Mouse (Mus musculus) adrenal gland, adult 8-10 months (tissue): ENCODE measurements around the gene Slc4a5. TPM values are rescaled to one million over a fixed set of nuclear protein-coding genes. Genes with fewer than 3 reads are reported as not detected.
A peak's percentile ranks its signal among the peaks of the same experiment; 100 is the strongest.

Experiments used
- DNase-seq: peaks from one replicate; pipeline ENCODE4 v3.0.0; 2022
- total RNA-seq, 4 experiments: library from RNA; stranded (reverse); gene quantifications; 2 replicates each; pipeline ENCODE4 v1.2.4; 2022

The Slc4a5 gene
- total RNA-seq, result under 1 TPM; 0.05 to 0.09 (median 0.08) TPM

DNA sequence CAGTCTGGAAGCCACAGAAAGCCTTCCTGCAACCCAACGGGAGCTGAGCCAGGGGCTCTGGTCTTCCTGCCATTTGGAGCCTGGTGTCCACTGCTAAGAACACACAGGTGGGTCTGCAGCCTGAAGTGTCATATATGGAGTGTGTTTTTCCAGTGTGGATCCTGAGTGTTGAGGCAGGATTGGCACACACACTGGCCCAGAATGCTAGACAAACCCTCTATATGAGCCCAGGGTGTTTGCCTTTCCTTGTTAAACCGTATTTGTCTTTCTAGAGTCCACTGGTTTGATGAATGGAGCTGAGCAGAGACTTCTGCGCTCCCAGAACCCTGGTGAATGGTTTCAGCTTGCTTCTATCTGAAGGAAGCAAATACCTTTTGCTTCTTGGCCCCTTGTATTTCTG is at the start of gene Slc4a5:
Slc4a5 (plus strand) TSS at position 15 of the 400 bp plus-strand sequence.
- DNase-seq, result no peak

DNA sequence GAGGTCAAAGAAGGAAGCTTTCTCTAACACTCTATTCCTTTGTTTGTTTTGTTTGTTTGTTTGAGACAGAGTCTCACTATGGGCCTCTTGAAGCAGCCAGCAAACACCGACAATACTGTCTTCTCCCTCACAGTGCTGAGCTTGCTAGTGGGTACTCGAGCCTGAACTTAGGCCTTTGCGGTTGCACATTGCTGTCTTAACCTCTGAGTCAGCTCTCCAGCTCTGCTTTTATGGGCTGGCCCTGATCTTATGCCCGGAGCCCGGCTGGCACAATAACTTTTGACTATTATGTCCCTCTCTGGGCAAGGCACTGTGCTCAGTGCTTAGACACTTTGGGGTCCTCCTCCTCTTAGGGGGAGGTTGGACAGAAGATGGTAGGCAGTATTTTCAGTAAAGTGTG is 49.8 kb upstream of the Slc4a5 start:
- DNase-seq, result no peak

DNA sequence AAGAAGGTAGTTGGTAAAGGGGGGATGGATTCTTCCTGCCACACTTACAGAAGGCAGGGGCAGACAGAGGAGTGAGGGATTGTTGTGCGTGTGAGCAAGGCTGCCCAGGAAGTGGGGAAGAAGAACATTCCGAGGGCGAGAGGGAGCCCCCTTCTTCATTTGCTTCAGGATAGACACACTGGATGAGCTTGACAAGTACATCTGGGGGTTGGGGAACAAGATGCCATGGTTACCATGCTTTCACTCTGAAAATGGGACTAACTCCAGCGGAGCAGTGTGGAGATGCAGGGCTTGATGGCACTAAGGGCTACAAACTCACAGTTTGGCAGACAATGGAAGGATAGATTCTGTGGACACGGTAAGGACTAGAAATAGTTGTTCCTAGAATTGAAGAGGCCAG is 48.6 kb upstream of the Slc4a5 start:
- no peak for DNase-seq

DNA sequence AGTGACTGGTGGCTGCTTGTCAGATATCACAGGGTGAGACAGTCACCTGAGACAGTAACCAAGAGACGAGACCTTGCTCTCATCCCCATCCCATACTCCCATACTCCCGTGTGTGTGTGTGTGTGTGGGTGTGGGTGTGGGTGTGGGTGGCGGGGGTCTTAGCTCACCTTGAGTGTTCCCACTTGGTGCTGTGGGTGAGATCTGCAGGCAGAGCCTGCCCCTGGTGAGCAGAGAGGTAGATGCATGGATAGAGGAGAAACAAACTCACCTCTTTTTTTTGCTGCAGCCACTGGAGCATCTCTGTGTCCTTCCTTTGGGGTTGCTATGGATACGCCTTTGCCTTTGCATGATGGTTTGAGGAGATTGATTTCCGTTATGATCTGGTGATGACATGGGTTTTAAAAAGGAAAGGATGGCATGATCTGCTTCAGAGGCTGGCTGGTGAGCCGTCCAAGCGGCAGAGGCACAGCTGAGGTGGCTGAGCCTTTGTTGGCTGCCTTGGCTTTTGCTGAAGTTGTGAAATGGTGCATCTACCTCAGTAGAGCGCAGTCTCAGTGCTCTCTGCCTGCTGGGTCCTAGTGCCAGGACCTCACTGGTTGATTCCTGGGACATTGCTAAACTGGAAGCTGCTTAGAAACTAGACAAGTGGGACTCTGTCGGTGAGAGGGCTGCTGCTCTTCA is 47.2 kb upstream of the Slc4a5 start:
- DNase-seq, result no peak

DNA sequence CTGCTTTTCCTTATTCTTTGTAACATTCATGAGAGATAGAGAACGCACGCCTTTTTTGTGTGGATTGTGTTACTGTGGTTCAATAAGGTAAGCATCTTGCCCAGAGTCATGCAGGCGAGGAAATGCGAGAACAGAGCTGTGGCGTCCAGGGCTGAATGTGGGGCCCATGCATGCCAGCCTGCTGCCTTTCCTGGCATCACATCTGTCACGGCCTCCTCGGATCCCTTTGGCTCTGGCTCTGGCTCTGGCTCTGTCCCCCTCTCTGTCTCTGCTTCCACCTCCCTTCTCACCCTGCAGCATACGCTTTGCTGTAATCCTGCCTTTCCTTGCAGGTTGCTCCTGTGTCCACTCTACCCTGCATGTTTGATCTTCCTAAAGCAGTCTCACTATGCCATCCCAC is 43.6 kb upstream of the Slc4a5 start:
- no peak for DNase-seq

DNA sequence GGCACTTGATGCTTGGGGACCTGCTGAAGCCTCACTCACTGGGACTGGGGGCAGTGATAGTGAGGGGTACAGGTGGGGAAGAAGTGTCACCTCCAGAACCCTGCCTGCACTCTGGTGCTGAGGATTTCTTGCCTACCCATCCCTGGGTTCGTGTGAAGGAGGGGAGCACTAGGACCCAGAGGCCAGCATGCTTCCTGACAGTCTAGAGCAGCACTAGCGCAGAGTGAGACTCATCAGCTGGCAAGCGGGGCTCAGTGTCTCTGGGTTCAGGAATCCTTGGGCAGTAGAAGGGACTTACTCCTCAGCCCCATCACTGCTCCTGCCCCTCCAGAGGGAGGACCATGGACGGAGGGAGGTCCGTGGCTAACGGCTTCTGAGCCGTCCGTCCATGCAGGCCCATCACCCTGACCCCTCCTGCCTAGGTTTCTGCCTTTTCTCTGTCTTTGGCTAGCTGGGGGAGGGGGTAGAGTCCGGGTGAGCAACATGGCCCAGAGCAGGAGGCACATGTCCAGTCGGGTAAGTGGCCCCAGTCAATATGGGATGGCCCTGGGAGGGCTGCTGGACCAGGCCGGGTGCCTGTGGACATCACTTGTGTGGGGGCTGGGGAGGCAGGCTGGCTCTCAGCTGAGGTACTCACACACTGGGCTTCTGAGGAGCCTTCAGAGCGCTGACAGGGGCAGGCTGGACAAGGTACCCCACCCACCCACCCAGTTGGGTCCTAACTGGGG is 40.1 kb upstream of the Slc4a5 start:
- DNase-seq, result no peak

DNA sequence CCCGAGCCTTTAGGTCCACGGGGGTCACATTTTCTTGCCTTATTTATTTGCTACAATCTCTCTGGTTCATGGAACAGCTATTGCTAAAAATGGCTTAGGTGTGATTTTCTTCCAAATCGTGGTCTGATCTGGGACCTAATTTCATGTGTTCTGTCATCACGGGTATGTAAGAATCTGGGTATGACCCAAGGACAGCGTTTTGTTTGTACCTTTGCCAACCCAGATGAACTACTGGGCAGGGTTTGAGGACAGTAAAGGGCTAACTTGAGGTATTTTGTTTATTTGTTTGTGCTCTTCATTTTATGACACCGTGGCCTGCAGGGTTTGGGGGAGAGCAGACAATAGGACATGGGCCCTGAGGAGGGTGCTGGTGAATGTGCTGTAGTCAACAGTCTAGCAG is 39.0 kb upstream of the Slc4a5 start:
- no peak for DNase-seq

DNA sequence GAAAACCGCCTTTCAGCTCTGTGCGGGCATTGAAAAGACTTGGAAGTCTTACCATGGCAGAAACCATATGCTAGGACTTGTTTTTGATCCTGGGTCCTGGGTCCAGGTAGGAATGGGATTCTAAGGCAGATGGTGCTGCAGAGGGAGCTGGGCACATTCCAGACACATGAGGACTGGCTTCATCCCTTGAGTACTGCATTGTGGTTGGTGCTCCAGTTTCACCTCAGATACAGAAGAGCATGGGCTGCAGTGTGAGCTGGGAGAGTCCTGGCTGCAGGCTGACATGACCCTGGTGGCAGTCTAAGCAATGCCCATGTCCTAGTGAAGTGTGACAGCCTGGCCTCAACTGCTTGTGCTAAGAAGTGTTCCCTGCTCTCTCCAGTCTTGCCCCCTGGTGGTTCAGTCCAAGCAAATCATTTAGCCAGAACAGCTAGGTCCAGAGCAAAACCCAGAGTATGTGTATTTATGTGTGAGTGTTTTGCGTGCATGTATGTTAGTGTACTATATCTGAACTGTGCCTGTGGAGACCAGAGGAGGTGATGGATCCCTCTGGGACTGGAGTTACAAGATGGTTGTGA is 34.7 kb upstream of the Slc4a5 start:
- DNase-seq, result no peak

DNA sequence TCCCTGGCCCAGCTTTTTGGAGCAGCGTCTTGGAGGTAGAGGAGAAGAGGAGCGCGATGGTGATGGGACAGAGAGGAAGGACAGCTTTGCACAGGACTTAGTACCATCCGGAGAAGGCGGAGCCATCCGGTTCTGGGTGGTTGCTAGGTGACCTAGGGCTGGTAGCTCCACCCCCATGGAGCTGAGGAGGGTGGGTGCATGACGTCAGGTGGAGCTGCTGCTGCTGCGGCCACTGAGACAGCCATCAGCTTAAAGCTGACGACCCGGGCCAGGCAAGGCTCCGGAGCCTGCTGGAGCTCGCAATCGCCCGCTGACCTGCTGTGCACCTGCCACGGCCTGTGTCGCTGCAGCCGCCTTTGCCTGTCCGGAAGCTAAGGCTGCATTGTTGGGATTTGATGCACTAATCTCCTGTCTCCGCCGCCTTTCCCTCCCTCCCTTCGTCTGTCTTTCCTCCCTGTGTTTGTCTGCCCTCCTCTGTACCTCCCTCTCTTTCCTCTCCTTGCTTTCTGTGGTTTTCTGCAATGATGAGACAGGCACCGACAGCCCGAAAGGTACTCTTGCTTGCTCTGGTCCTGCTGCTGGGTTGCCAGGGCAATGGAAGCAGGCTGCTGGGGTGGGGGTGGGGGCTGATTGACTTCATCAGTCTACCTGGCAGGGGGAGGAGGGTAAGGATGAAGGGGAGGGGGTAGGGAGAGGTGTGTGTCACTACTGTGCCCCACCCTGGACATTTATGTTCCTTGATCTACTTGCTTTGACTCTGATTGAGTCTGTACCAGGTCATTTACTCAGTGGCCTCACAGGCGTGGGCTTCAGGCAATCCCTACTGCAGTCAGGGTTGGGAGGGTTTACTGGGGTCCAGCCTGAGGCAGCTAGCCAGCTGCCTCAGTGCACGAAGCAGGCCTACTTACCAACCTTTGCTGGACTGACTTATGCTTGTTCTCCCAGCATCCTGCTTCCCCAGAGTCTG is 33.5 kb upstream of the Slc4a5 start:
- no peak for DNase-seq

DNA sequence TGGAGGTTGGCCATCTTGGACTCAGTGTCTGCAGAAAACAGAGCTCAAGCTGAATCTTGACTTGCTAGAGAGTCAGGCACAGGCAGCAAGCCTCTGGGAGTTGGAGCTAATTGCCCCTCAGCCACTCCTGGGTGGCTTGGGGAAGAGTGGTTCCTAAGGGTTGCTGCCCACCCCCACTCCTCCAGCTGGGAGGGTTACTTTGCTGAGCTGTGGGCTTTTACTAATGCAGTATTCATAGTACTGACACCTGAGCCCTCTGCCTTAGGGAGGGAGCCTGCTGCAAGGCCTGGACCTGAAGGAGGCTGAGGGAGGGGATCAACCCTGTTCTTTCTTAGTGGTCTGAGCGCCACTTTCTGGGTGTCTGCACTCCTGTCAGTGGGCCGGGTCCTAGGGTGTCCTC is 32.7 kb upstream of the Slc4a5 start:
- no peak for DNase-seq

DNA sequence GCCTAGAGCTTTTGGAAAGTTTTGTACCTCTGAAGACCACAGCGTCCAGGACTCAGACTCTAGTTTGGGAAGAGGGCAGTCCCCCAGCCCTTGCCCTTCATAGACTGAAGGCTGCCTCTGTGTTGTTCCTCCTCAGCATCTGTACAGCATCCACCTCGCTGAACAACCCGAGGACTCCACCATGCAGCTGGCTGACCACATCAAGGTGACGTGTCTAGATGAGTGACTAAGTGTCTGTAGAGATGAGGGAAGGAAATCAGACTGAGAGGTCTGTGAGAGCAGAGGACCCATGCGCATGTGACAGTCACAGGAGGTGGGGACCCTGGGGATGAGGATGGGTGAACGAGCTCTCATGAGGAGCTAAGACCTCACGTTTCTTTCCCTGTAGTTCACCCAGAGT is 26.1 kb upstream of the Slc4a5 start:
- DNase-seq, result no peak

DNA sequence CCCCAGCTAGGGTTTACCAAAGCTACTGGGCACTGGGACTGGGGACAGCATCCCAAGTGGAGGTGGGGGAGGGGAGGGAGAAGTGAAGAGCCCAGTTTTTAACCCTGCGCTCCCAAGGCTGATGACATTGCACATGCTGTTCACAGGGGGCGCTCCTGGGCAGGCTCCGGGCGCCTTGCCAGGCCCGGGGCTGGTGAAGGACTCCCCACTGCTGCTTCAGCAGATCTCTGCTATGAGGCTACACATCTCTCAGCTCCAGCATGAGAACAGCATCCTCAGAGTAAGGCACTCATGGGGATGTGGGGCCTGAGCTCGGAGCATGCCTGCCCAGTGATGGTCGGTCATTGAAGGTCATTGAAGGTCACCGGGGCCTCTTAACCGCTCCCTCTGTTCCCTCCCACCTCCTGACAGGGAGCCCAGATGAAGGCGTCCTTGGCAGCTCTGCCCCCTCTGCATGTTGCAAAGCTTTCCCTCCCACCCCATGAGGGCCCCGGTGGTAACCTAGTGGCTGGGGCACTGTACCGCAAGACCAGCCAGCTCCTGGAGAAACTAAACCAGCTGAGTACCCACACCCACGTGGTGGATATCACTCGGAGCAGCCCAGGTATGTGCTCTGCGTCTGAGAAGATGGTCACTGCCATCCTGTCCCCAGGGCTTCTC is 22.2 kb upstream of the Slc4a5 start:
- DNase-seq, result peak; percentile 67

DNA sequence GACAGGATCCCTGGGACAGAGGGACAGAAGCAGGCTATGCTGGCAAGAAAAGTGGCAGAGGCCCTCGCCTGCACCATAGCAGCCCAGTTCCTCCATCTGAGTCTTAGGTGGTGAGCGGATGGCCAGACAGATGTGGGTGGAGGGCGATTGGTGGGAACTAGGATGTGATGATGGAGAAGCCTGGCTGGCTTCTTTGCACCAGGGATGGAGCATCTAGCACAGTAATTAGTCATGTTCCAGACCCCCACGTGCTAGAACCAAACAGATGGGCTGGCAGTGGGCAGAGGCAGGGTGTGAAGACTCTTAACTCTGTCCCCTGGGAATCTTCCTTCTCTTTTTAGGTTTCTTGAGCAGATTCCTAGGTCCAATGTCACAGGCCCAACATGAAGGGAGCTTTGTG is 16.3 kb upstream of the Slc4a5 start:
- no peak for DNase-seq

DNA sequence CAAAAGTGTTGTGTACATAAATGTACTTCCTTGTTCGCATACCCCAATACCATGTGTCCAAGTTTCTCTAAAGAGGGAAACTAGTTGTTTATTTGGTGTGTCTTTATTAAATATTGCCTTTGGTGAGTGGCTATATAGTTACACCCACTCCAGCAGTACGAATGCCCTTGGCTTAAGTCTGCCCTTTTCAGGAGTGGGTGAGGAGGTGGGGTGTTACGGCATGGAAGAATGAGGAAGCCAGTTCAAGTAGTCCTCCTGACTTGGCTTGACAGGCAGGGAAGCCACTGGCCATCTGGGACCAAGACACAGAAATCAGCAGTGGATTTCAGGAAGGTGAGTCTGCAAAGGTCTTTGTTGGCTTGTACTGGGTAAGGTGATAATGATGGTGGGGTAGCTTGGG is 13.8 kb upstream of the Slc4a5 start:
- no peak for DNase-seq

DNA sequence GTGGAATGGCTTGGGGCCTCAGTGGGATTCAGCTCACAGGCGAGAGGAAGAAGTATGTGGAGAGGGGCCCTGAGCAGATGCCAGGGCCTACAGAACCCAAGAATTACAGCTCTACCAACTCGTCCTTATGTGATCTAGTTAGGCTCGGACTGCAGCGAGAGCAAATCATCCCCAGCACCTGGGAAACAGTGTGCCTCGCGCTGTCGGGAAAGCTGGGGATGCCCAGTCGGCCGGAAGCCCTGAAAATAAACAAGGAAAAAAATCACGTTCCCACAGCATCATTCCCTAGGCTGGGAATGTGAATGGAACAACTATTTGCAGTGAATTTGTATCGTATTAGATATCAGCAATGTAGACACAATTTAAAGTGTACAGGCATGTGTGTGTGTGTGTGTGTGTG is 13.3 kb upstream of the Slc4a5 start:
- no peak for DNase-seq

DNA sequence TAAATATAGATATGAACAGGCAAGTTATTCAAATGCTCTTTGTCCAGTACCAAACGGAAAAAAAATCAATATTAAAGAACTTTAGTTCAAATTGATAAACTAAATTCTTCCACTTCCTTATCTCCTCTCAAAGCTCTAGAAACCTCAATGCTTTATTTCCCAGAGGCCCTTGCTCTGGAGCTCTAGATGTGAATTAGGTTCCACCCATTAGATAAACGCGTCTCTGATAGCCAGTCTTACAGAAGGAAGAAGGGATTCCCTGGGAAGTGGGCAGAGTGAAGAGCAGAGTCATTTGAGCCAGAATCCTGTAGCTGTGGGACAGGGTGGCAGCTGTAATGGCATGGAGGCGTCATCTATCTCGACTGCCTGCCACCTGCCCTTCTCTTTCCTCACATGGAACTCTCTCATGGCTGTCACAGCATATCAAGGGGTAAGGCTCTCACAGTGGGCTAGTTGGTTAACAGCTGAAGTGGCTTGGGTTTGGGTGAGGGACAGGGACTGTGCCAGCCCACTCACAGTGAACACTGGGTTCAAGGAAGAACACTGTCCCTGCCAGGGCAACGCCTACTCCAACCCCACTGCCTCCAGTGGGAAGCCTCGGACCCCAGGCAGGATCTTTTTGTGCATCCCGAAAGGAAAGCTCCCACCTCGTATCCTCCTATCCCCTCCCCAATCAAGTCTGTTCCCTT is 12.1 kb upstream of the Slc4a5 start:
- no peak for DNase-seq

DNA sequence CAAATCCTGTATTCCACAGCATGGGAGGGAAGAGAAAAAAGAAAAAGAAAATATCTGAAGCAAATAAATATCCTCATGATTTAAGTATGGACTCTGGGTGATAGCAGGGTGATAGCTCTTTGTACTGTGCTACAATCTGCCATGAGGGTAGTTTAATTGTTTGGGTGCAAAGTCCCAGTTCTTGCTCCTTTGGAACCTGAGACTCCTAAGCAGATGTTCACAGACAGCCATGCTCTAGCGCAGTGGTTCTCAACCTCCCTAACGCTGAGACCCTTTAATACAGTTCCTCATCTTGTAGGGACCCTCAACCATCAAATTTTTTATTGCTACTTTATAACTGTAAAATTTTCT is 11.6 kb upstream of the Slc4a5 start:
- DNase-seq, result no peak

DNA sequence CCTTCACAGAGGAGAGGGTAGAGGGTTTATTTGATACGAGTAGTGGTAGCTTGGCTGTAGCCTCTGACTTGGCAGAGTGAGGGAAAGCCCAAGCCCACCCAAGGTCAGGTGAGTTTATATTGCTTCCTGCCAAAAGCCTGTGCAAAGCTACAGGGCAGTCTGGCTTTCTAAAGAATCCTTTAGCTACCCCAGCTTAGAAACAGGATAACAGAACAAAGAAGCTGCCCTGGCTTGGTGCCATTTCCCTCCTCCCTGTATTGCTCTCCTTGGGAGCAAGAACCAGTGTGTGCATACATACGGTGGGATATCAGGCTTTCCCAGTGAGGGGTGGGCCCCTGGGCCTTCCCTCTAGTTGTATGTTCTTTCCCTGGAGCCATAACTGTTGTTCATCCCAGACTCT is 9.1 kb upstream of the Slc4a5 start:
- no peak for DNase-seq

DNA sequence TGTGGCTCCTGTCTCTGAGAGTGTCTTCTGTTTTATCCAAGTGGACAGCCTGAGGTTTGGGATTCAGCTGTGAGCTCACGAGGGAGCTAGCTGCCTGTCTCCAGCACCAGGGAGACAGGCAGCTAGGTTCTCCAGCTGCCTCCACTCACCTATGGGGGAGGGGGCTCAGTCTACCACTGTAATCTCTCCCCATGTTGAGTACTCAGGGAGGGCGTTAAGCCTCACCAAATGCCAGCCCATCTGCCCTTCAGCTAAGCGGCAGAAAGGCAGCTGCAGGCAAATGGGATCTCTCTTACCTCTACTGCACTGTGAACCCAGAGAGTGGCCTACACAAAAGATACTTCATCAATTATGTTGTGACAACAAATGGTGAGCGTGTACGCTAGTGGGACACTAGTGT is 8.1 kb upstream of the Slc4a5 start:
- no peak for DNase-seq

DNA sequence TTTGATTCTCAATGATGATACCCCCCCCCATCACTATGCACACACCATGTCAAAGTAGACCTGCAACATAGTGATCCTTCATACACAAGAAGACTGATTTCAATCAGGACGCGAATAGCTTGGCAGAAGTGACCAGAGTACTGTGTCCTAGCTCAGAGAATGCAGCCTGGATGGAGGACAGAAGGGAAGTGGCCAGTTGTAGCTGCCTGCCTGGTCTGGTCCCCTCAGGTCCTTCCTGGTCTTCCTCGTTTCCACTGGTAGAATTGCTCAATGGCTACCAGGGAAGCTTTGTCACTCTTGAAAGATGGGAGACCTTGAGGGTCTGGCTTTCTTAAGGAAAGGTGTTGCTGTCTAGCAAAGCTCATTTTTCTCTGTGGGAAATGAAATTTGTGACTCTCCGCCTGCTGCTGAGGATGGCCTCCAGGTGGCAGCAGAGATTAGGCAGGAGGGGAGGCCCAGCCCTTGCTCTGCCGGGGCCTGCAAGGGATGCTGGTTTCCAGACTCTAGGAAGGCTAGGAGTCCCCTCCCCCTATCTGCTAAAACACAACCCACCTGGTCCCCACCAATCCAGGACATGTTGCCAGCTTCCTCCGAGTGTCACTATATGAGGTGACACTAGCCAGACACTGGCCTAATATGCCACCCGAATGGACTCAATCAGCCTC is 4.5 kb upstream of the Slc4a5 start:
- peak; percentile 29 for DNase-seq

DNA sequence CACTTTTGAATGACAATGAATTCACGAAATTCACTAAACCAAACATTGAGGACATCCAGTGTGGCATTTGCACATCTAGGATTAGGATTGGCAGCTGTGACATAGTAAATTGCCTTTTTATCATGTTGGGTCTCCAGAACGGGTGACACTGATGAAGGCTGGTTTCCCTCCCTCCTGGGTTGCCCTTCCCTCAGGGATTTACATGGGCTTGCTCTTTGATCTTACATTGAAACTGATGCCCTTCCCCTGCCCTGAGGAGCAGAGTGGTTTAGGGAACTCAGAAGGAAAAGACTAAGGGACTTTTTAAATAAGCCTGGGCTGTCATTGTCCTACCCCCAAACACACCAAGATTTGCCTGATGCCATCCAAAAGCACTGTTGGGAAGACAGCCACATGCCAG is 11.9 kb downstream of the Slc4a5 start:
- DNase-seq, result no peak
